Mouse (Mus musculus): ENCODE measurements at regions not wholly inside any gene's neighbourhood (a gene's known extent, or its start where the extent isn't known, plus 50 kb on each side); places are given as distances from the start of the nearest gene placed in this dataset.
"Not testable (repeated sequence)": the region's sequence is repeated elsewhere in the genome, so short reads cannot be mapped to it uniquely, and the experiment has no call there.

DNA sequence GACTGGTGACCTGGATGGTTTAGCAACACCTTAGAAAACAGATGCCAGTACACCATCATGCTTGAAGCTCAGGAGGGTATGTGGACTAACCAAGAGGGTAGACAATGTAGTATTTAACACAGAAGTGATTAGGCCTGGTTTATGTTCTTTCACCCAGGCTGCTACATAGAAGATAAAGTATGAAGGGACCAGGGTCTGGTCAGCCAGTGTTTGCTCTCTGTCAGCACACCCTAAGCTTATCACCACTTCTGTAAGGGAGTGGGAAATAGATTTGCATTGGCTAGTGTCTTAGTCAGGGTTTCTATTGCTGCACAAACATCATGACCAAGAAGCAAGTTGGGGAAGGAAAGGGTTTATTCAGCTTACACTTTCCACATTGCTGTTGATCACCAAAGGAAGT lies 133.9 kb upstream of the Tas2r119 start:
- Histone ChIP-seq H3K9ac (ENCODE audit: low read depth, low read length) (no peak overlapping the region), H3K27me3 (ENCODE audit: control insufficient read depth, insufficient read depth, low read length) (no peaks in the 10 kb centered on the region), H3K79me2 (ENCODE audit: control insufficient read depth, insufficient read depth, low read length) (no peaks in the 10 kb centered on the region), H3K4me1 (ENCODE audit: control insufficient read depth, insufficient read depth, low read length) (no peaks in the 10 kb centered on the region), H3K4me3 (ENCODE audit: insufficient read depth, low read depth, low read length) (no peak overlapping the region), H3K36me3 (ENCODE audit: control insufficient read depth, insufficient read depth, low read length) (no peaks in the 10 kb centered on the region), H3K27ac (replicated peaks; ENCODE audit: insufficient read depth, low read depth, low read length) (no peak overlapping the region)
- no peak for TF ChIP-seq CTCF (IDR thresholded peaks at IDR 0.05; ENCODE audit: low read depth, low read length)
- no peak for TF ChIP-seq POLR2A (IDR thresholded peaks at IDR 0.05; ENCODE audit: extremely low read depth, insufficient read depth, low read length)
- DNase-seq (ENCODE audit: extremely low read depth, low read depth, low spot score), result no peak

DNA sequence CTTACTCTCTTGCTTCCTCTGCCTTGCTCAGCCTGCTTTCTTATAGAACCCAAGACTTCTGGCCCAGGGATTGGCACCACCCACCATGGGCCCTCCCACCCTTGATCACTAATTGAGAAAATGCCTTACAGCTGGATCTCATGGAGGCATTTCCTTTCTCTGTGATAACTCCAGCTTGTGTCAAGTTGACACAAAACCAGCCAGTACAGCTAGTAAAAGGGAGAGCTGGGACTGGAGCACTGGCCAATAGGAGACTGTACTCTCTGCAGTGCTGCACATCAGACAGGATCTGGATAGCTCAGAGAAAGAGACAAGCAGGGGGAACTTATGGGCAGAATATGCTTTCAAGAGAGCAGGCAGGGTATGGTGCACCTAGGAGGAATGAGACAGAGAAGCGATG lies 133.4 kb upstream of the Tas2r119 start:
- H3K4me1 ChIP-seq (ENCODE audit: control insufficient read depth, insufficient read depth, low read length); H3K4me3 ChIP-seq (ENCODE audit: insufficient read depth, low read depth, low read length); H3K79me2 ChIP-seq (ENCODE audit: control insufficient read depth, insufficient read depth, low read length); H3K27me3 ChIP-seq (ENCODE audit: control insufficient read depth, insufficient read depth, low read length); H3K9ac ChIP-seq (ENCODE audit: low read depth, low read length); DNase-seq (ENCODE audit: extremely low read depth, low read depth, low spot score); H3K27ac ChIP-seq (replicated peaks; ENCODE audit: insufficient read depth, low read depth, low read length); H3K36me3 ChIP-seq (ENCODE audit: control insufficient read depth, insufficient read depth, low read length): not testable (repeated sequence)
- 97% methylated on average over 1 of the region's 1 CpGs for WGBS

DNA sequence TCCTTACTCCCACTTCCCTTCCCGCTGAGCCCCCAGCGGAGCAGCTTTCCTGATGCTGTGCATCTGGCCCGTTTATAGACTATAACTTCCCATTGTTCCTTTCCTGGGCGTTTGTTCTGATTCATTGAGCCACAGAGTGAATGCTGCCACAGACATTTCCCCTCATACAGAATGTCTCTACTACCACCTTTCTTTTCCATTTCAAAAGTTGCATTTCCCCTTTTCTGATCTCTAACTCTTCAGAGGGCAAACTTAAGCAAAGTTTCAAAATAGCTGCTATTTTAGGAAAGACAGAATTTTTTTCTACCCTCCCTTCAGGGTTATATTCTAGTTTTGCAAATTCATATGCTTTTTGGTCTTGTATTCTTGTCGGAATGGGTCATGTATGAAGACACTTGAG lies 128.3 kb upstream of the Tas2r119 start:
- no peak overlapping the region for H3K27ac ChIP-seq (replicated peaks; ENCODE audit: insufficient read depth, low read depth, low read length)
- whole genome bisulfite sequencing, result 62% methylated on average over 5 of the region's 5 CpGs
- H3K4me3 ChIP-seq (ENCODE audit: insufficient read depth, low read depth, low read length), result no peak overlapping the region
- H3K79me2 ChIP-seq (ENCODE audit: control insufficient read depth, insufficient read depth, low read length), result no peaks in the 10 kb centered on the region
- TF ChIP-seq POLR2A (IDR thresholded peaks at IDR 0.05; ENCODE audit: extremely low read depth, insufficient read depth, low read length) (no peak), CTCF (IDR thresholded peaks at IDR 0.05; ENCODE audit: low read depth, low read length) (no peak)
- H3K9ac ChIP-seq (ENCODE audit: low read depth, low read length), result no peak overlapping the region
- H3K27me3 ChIP-seq (ENCODE audit: control insufficient read depth, insufficient read depth, low read length), result no peaks in the 10 kb centered on the region
- DNase-seq (ENCODE audit: extremely low read depth, low read depth, low spot score), result no peak
- no peaks in the 10 kb centered on the region for H3K4me1 ChIP-seq (ENCODE audit: control insufficient read depth, insufficient read depth, low read length)
- no peaks in the 10 kb centered on the region for H3K36me3 ChIP-seq (ENCODE audit: control insufficient read depth, insufficient read depth, low read length)

DNA sequence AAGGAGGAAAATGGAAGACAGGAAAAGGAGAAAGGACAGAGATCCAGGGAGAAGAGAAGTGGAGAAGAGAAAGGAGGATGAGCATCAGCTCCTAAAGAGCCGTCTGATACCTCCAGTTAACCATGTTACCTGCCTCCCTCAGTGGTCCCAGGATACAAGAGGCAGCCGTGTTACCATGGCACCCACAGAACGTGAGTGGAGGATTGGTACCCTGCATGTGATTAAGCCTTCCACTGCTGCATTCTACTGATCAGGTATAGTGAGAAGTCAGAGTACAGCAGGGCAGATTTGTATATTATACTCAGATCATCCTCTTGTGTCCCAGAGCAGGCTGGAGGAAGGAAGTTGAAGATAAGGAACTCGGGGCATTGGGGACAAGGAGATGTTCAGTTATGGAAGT lies 115.5 kb upstream of the Tas2r119 start:
- Histone ChIP-seq H3K27me3 (ENCODE audit: control insufficient read depth, insufficient read depth, low read length) (no peaks in the 10 kb centered on the region), H3K36me3 (ENCODE audit: control insufficient read depth, insufficient read depth, low read length) (no peaks in the 10 kb centered on the region), H3K9ac (ENCODE audit: low read depth, low read length) (no peak overlapping the region), H3K4me1 (ENCODE audit: control insufficient read depth, insufficient read depth, low read length) (no peaks in the 10 kb centered on the region), H3K79me2 (ENCODE audit: control insufficient read depth, insufficient read depth, low read length) (no peaks in the 10 kb centered on the region), H3K4me3 (ENCODE audit: insufficient read depth, low read depth, low read length) (no peak overlapping the region), H3K27ac (replicated peaks; ENCODE audit: insufficient read depth, low read depth, low read length) (no peak overlapping the region)
- 65% methylated on average over 4 of the region's 4 CpGs for WGBS
- no peak for TF ChIP-seq CTCF (IDR thresholded peaks at IDR 0.05; ENCODE audit: low read depth, low read length)
- TF ChIP-seq POLR2A (IDR thresholded peaks at IDR 0.05; ENCODE audit: extremely low read depth, insufficient read depth, low read length), result no peak
- DNase-seq (ENCODE audit: extremely low read depth, low read depth, low spot score), result no peak

DNA sequence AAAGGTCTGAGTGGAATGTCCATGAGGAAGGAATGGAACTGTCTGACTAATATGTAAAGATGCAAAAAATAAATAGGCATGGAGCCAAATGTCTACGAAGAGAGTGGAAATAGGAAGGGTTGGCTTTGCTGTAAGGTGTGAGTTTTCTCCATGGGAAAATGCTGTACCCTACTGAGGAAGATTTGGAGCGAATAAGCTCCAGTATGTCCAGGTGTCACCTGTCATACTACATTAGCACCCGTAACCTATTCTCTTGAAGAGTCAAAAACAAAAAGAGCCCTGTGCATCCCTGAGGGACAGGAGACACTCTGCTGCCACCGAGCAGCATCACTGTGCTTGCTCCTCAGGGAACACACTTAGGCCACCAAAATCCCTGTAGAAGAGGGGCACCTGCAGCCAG lies 95.0 kb upstream of the Tas2r119 start:
- 80% methylated on average over 4 of the region's 4 CpGs for WGBS
- no peaks in the 10 kb centered on the region for H3K27me3 ChIP-seq (ENCODE audit: control insufficient read depth, insufficient read depth, low read length)
- no peaks in the 10 kb centered on the region for H3K4me1 ChIP-seq (ENCODE audit: control insufficient read depth, insufficient read depth, low read length)
- no peak overlapping the region for H3K27ac ChIP-seq (replicated peaks; ENCODE audit: insufficient read depth, low read depth, low read length)
- no peak overlapping the region for H3K4me3 ChIP-seq (ENCODE audit: insufficient read depth, low read depth, low read length)
- no peak for TF ChIP-seq POLR2A (IDR thresholded peaks at IDR 0.05; ENCODE audit: extremely low read depth, insufficient read depth, low read length)
- no peak for TF ChIP-seq CTCF (IDR thresholded peaks at IDR 0.05; ENCODE audit: low read depth, low read length)
- H3K79me2 ChIP-seq (ENCODE audit: control insufficient read depth, insufficient read depth, low read length), result no peaks in the 10 kb centered on the region
- H3K36me3 ChIP-seq (ENCODE audit: control insufficient read depth, insufficient read depth, low read length), result no peaks in the 10 kb centered on the region
- no peak for DNase-seq (ENCODE audit: extremely low read depth, low read depth, low spot score)
- no peak overlapping the region for H3K9ac ChIP-seq (ENCODE audit: low read depth, low read length)

DNA sequence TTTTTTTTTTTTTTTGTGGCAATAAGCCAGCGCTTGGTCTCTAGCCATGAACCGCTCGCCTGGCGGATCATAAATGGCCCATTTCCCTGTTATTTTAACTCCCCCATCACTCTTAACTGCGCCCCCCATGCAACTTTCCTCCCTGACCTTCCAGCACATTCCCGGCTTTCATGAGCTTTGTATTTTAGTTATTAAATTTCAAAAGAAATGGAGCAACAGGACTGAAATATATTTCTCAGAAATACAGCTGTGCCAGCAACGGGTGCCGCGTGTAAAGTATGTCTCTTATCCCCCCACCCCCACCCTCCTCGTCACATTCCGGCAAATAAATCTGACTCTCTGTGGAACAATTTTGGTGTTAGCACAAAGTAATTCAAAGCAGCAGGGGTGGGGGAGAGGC lies 83.2 kb upstream of the Tas2r119 start:
- Histone ChIP-seq H3K9ac (ENCODE audit: low read depth, low read length) (no peak overlapping the region), H3K36me3 (ENCODE audit: control insufficient read depth, insufficient read depth, low read length) (no peaks in the 10 kb centered on the region), H3K27ac (replicated peaks; ENCODE audit: insufficient read depth, low read depth, low read length) (no peak overlapping the region), H3K79me2 (ENCODE audit: control insufficient read depth, insufficient read depth, low read length) (no peaks in the 10 kb centered on the region), H3K27me3 (ENCODE audit: control insufficient read depth, insufficient read depth, low read length) (no peaks in the 10 kb centered on the region), H3K4me1 (ENCODE audit: control insufficient read depth, insufficient read depth, low read length) (no peaks in the 10 kb centered on the region), H3K4me3 (ENCODE audit: insufficient read depth, low read depth, low read length) (no peak overlapping the region)
- no peak for DNase-seq (ENCODE audit: extremely low read depth, low read depth, low spot score)
- WGBS, result 72% methylated on average over 11 of the region's 11 CpGs
- TF ChIP-seq CTCF (IDR thresholded peaks at IDR 0.05; ENCODE audit: low read depth, low read length) (no peak), POLR2A (IDR thresholded peaks at IDR 0.05; ENCODE audit: extremely low read depth, insufficient read depth, low read length) (no peak)

Measured in liver, adult 2 months (tissue).